Mouse (Mus musculus) liver, embryonic 14.5 days (tissue): ENCODE results near the gene Svop. TPM values are rescaled to one million over a fixed set of nuclear protein-coding genes. Genes with fewer than 3 reads are reported as not detected.

Experiments
- ATAC-seq: fragments of 200-750 bp; cut with Nextera tagmentation; 2 replicates; pipeline ENCODE4 v1.8.0; 2017; ENCODE audit warnings: moderate number of reproducible peaks, mild to moderate bottlenecking, moderate library complexity; ENCODE audit not compliant: insufficient read depth
- DNase-seq, 3 experiments: peaks; one replicate each; pipeline ENCODE4 v3.0.0-alpha.2; 2012 to 2013; ENCODE audit warnings: low read depth in 3 of 3, low spot score in 3 of 3
- H3K27ac ChIP-seq: fragments of 300-500 bp; sonication (generic); 2 replicates; pipeline ENCODE4 v1.5.1; 2014; ENCODE audit warnings: moderate library complexity, mild to moderate bottlenecking, control low read depth, inconsistent platforms
- H3K27me3 ChIP-seq: fragments of 300-500 bp; sonication (generic); 2 replicates; pipeline ENCODE4 v1.6.1; 2014; ENCODE audit warnings: mild to moderate bottlenecking, low read length, moderate library complexity; ENCODE audit not compliant: control insufficient read depth, insufficient read depth
- H3K36me3 ChIP-seq: fragments of 300-500 bp; sonication (generic); replicated peaks from 2 replicates; pipeline ENCODE4 v1.6.1; 2014; ENCODE audit warnings: low read depth; ENCODE audit not compliant: control insufficient read depth, insufficient read depth
- H3K4me1 ChIP-seq, 2 experiments: fragments of 200-500 bp in 1 of 2; fragments of 300-500 bp in 1 of 2; sonication (generic) in 1 of 2; replicated peaks; 2 replicates each; pipeline ENCODE4 v1.6.1; 2012 to 2014; ENCODE audit warnings: antibody characterized with exemption in 1 of 2, inconsistent platforms in 1 of 2, low read length in 1 of 2; ENCODE audit not compliant: control insufficient read depth in 2 of 2, insufficient read depth in 2 of 2
- H3K4me2 ChIP-seq: fragments of 300-500 bp; sonication (generic); 2 replicates; pipeline ENCODE4 v1.6.1; 2014; ENCODE audit warnings: low read depth, mild to moderate bottlenecking, control low read depth, moderate library complexity
- H3K4me3 ChIP-seq, 2 experiments: fragments of 200-500 bp in 1 of 2; fragments of 300-500 bp in 1 of 2; sonication (generic) in 1 of 2; 2 replicates each; pipeline ENCODE4 v1.5.1; 2012 to 2014; ENCODE audit warnings: low read depth in 2 of 2, low read length in 2 of 2, mild to moderate bottlenecking in 2 of 2, control low read depth in 1 of 2, inconsistent platforms in 1 of 2, moderate library complexity in 1 of 2; ENCODE audit not compliant: insufficient read depth in 1 of 2
- H3K9ac ChIP-seq: fragments of 300-500 bp; sonication (generic); replicated peaks from 2 replicates; pipeline ENCODE4 v1.6.1; 2014; ENCODE audit warnings: mild to moderate bottlenecking, control low read depth, moderate library complexity
- H3K9me3 ChIP-seq: fragments of 300-500 bp; sonication (generic); 2 replicates; pipeline ENCODE4 v1.6.1; 2016; ENCODE audit warnings: low read length, mixed read lengths; ENCODE audit not compliant: control insufficient read depth
- CTCF ChIP-seq: IDR thresholded peaks from 2 replicates; pipeline ENCODE4 v1.5.1; 2016; ENCODE audit warnings: antibody characterized with exemption, low read depth, control low read depth
- EP300 ChIP-seq: IDR thresholded peaks from 2 replicates; pipeline ENCODE4 v1.6.1; 2016; ENCODE audit warnings: antibody characterized with exemption, low read depth
- WGBS: fragments of 180-500 bp; shearing (Covaris S2); extraction: QIAGEN DNeasy Blood & Tissue Kit; methylation state at CpG from one replicate; pipeline ENCODE4 v1.1.7; 2014; ENCODE audit not compliant: insufficient replicate concordance; 5-methylcytosine and 5-hydroxymethylcytosine counted together
- polyA plus RNA-seq, 2 experiments: library from polyadenylated mRNA; depleted of rRNA in 1 of 2; stranded (reverse) in 1 of 2; unstranded in 1 of 2; fragments of >200 nt; fragmentation: Nextera tagmentation in 1 of 2; extraction: Ambion mirVana in 1 of 2; gene quantifications; 2 replicates each; pipeline versions ENCODE4 v1.2.1 to v1.2.3; 2012 to 2014

Svop gene
- polyA plus RNA-seq, 2 experiments, result not detected

GRCm38 (mm10) chr5:113983541-113983940, 107.8 kb downstream of the Svop start:
- no peak for DNase-seq
- Histone ChIP-seq H3K4me2 (peak overlapping the region; percentile 91), H3K27ac (peak overlapping the region; percentile 96), H3K9ac (peak overlapping the region; percentile 78), H3K27me3 (no peaks in the 10 kb centered on the region), H3K9me3 (no peaks in the 10 kb centered on the region), H3K36me3 (peaks cover 2% of the 10 kb centered on the region; the same call in 1 of the 2 replicates), H3K4me1 (peaks cover 82 to 83% of the 10 kb centered on the region in 2 experiments), H3K4me3 (peak overlapping the region; percentile 25 to 51)
- TF ChIP-seq CTCF (no peak), EP300 (no peak)
- no peak for ATAC-seq
- WGBS, result 48% methylated on average over 6 of the region's 6 CpGs

- Histone ChIP-seq H3K27ac (peak overlapping the region; percentile 85), H3K36me3 (peaks cover 2% of the 10 kb centered on the region), H3K4me2 (peak overlapping the region; percentile 59; the same call in 1 of the 2 replicates), H3K4me3 (no peak overlapping the region), H3K9ac (peak overlapping the region; percentile 60; the same call in 1 of the 2 replicates), H3K27me3 (no peaks in the 10 kb centered on the region), H3K4me1 (peaks cover 89% of the 10 kb centered on the region in 2 experiments), H3K9me3 (no peaks in the 10 kb centered on the region)
- DNase-seq (no peak), ATAC-seq (no peak)
- WGBS, result 83% methylated on average over 8 of the region's 8 CpGs
- no peak for TF ChIP-seq EP300
- TF ChIP-seq CTCF, result no peak
These were observed 109.5 kb downstream of the Svop start for GRCm38 (mm10) chr5:113981843-113982242.

GRCm38 (mm10) chr5:113981171-113981570, 110.2 kb downstream of the Svop start:
- peak overlapping the region; percentile 60 for H3K9ac ChIP-seq
- H3K36me3 ChIP-seq, result peaks cover 2% of the 10 kb centered on the region
- no peak for ATAC-seq
- H3K9me3 ChIP-seq, result no peaks in the 10 kb centered on the region
- no peaks in the 10 kb centered on the region for H3K27me3 ChIP-seq
- DNase-seq, result no peak
- WGBS, result 45% methylated on average over 6 of the region's 6 CpGs
- TF ChIP-seq CTCF (0 out of 2 replicates have a peak, but pooled peaks have one; percentile 29), EP300 (no peak)
- peak overlapping the region; percentile 59 for H3K4me2 ChIP-seq
- H3K27ac ChIP-seq, result peak overlapping the region; percentile 85
- no peak overlapping the region for H3K4me3 ChIP-seq
- H3K4me1 ChIP-seq, result peaks cover 89% of the 10 kb centered on the region in 2 experiments

GRCm38 (mm10) chr5:113980511-113980910, 110.9 kb downstream of the Svop start:
- peak overlapping the region; percentile 59 for H3K4me2 ChIP-seq
- H3K9ac ChIP-seq, result peak overlapping the region; percentile 60
- H3K36me3 ChIP-seq, result peaks cover 2% of the 10 kb centered on the region
- TF ChIP-seq CTCF, result no peak
- TF ChIP-seq EP300, result peak; percentile 88
- no peaks in the 10 kb centered on the region for H3K9me3 ChIP-seq
- DNase-seq (peak in 1 of 3 experiments; percentile 63), ATAC-seq (peak; percentile 36; the same call in 1 of the 2 replicates)
- H3K4me1 ChIP-seq, result peaks cover 89% of the 10 kb centered on the region in 2 experiments
- H3K27ac ChIP-seq, result peak overlapping the region; percentile 85
- H3K4me3 ChIP-seq, result peak overlapping the region in 1 of 2 experiments; percentile 22; a peak in 1 of 4 replicates
- WGBS, result 8% methylated on average over 1 of the region's 1 CpGs
- H3K27me3 ChIP-seq, result no peaks in the 10 kb centered on the region

GRCm38 (mm10) chr5:113977309-113977708, 114.1 kb downstream of the Svop start:
- Histone ChIP-seq H3K4me1 (peaks cover 88 to 94% of the 10 kb centered on the region in 2 experiments), H3K4me3 (peak overlapping the region in 1 of 2 experiments; percentile 18; a peak in 2 of 4 replicates), H3K27me3 (no peaks in the 10 kb centered on the region), H3K36me3 (peaks cover 2% of the 10 kb centered on the region), H3K9me3 (no peaks in the 10 kb centered on the region), H3K4me2 (peak overlapping the region; percentile 79), H3K27ac (peak overlapping the region; percentile 90), H3K9ac (peak overlapping the region; percentile 52)
- 35% methylated on average over 8 of the region's 8 CpGs for whole genome bisulfite sequencing
- DNase-seq, result peak; percentile 74 to 77 (median 76)
- TF ChIP-seq CTCF, result no peak
- TF ChIP-seq EP300, result peak; percentile 92
- ATAC-seq, result peak; percentile 70

Other genes starting within 250 kb of the Svop start
- 26.2 and 32.4 TPM in 2 replicates for gene Coro1c, start 182.8 kb downstream of the Svop start, polyA plus RNA-seq (2012; rRNA removed)
- gene Coro1c, start 182.8 kb downstream of the Svop start, polyA plus RNA-seq (2014; fragmentation: Nextera tagmentation; extraction: Ambion mirVana), result 35.6 and 41.2 TPM in 2 replicates
- 4.8 and 4.9 TPM in 2 replicates for gene Ssh1, start 97.7 kb downstream of the Svop start, polyA plus RNA-seq (2012; rRNA removed)
- 6.7 TPM in 2 replicates for gene Ssh1, start 97.7 kb downstream of the Svop start, polyA plus RNA-seq (2014; fragmentation: Nextera tagmentation; extraction: Ambion mirVana)
- gene Dao, start 87.9 kb downstream of the Svop start, polyA plus RNA-seq (2012; rRNA removed), result not detected in 2 replicates
- gene Dao, start 87.9 kb downstream of the Svop start, polyA plus RNA-seq (2014; fragmentation: Nextera tagmentation; extraction: Ambion mirVana), result not detected in 2 replicates
- 3.7 and 3.9 TPM in 2 replicates for gene Usp30, start 26.1 kb downstream of the Svop start, polyA plus RNA-seq (2012; rRNA removed)
- 2.0 and 2.1 TPM in 2 replicates for gene Usp30, start 26.1 kb downstream of the Svop start, polyA plus RNA-seq (2014; fragmentation: Nextera tagmentation; extraction: Ambion mirVana)
- gene Alkbh2, start 36.6 kb upstream of the Svop start, polyA plus RNA-seq (2012; rRNA removed), result 3.3 and 3.9 TPM in 2 replicates
- 4.5 and 5.7 TPM in 2 replicates for gene Alkbh2, start 36.6 kb upstream of the Svop start, polyA plus RNA-seq (2014; fragmentation: Nextera tagmentation; extraction: Ambion mirVana)
- gene Ung, start 38.8 kb upstream of the Svop start, polyA plus RNA-seq (2012; rRNA removed), result 13.1 and 13.3 TPM in 2 replicates
- gene Ung, start 38.8 kb upstream of the Svop start, polyA plus RNA-seq (2014; fragmentation: Nextera tagmentation; extraction: Ambion mirVana), result 11.0 and 11.4 TPM in 2 replicates
- 0.22 and 0.29 TPM in 2 replicates for gene Acacb, start 55.0 kb upstream of the Svop start, polyA plus RNA-seq (2012; rRNA removed)
- 0.20 and 0.44 TPM in 2 replicates for gene Acacb, start 55.0 kb upstream of the Svop start, polyA plus RNA-seq (2014; fragmentation: Nextera tagmentation; extraction: Ambion mirVana)
- not detected in 2 replicates for gene Foxn4, start 182.2 kb upstream of the Svop start, polyA plus RNA-seq (2012; rRNA removed)
- gene Foxn4, start 182.2 kb upstream of the Svop start, polyA plus RNA-seq (2014; fragmentation: Nextera tagmentation; extraction: Ambion mirVana), result not detected in 2 replicates
- gene Myo1h, start 197.6 kb upstream of the Svop start, polyA plus RNA-seq (2012; rRNA removed), result 0.14 and 0.19 TPM in 2 replicates
- 0.11 and 0.44 TPM in 2 replicates for gene Myo1h, start 197.6 kb upstream of the Svop start, polyA plus RNA-seq (2014; fragmentation: Nextera tagmentation; extraction: Ambion mirVana)